In the genomic region with DNA sequence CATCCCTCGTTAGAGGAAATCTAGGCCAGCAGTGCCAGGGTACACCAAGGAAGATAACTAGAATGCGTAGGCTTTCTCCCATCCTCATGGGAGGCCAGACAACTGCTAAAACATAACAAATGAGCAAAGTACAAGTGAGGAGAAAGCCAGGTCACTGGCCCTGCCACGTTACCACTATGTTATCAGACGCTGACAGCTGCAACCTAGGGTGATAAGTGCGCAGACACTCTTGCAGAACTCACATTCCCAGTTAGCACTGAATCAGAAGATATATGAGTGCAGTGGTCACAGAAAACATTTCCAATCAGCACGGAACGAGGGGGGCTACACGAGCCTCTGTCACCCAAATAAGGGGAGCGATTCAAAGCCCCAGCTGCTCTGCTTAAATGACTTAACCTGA, we compare ENCODE assay signal across 9 mouse cellular contexts. TPM values are rescaled to one million over a fixed set of nuclear protein-coding genes. Genes with fewer than 3 reads are reported as not detected.
DNase-seq lines count a peak whose midpoint lies in the region; ATAC-seq and TF ChIP-seq lines count a peak whose summit lies in the region.
"Had no signal": no experiment of that assay in that cellular context is flagged by ENCODE, and none has a peak within 500 bp of the region (broad histone marks: within the 10 kb centered on the region; RNA-seq: fewer than 3 reads in every experiment).

No protein-coding gene starts in this region.

- no peak for TF ChIP-seq CTCF in lung, embryonic 14.5 days (IDR thresholded peaks at IDR 0.05; ENCODE audit: low read depth)
- TF ChIP-seq CTCF in lung, adult 2 months (IDR thresholded peaks at IDR 0.05; ENCODE audit: insufficient read depth, low read length) = no peak
- TF ChIP-seq CTCF in liver, adult 2 months (IDR thresholded peaks at IDR 0.05; ENCODE audit: low read depth, low read length) = no peak

- H3K9me3 ChIP-seq in lung, embryonic 14.5 days (ENCODE audit: low read depth, low read length) = no peaks in the 10 kb centered on the region
- H3K9me3 ChIP-seq in embryonic facial prominence, embryonic 14.5 days (ENCODE audit: control insufficient read depth, low read length) = no peaks in the 10 kb centered on the region

- H3K27ac ChIP-seq in lung, embryonic 14.5 days (ENCODE audit: low read depth) = no peak overlapping the region
- H3K27ac ChIP-seq in embryonic facial prominence, embryonic 14.5 days (replicated peaks; ENCODE audit: low read depth, low read length) = no peak overlapping the region
- H3K27ac ChIP-seq in liver, adult 2 months (replicated peaks; ENCODE audit: insufficient read depth, low read depth, low read length) = peak overlapping the region; percentile 89

- H3K4me3 ChIP-seq in lung, embryonic 14.5 days (ENCODE audit: low read depth, low read length) = peak overlapping the region; percentile 98
- H3K4me3 ChIP-seq in lung, adult 2 months (replicated peaks; ENCODE audit: extremely low read depth, low read depth, low read length) = no peak overlapping the region
- H3K4me3 ChIP-seq in embryonic facial prominence, embryonic 14.5 days (ENCODE audit: low read depth, low read length) = peak overlapping the region; percentile 98; the same call in 1 of the 2 replicates
- H3K4me3 ChIP-seq in liver, adult 2 months (ENCODE audit: insufficient read depth, low read depth, low read length) = no peak overlapping the region

- WGBS in lung, embryonic 14.5 days = 62% methylated on average over 9 of the region's 9 CpGs
- 72% methylated on average over 9 of the region's 9 CpGs for WGBS in lung, adult 2 months
- WGBS in embryonic facial prominence, embryonic 14.5 days = 84% methylated on average over 9 of the region's 9 CpGs
- 36% methylated on average over 9 of the region's 9 CpGs for WGBS in liver, adult 2 months

- peaks cover 42% of the 10 kb centered on the region for H3K36me3 ChIP-seq in lung, embryonic 14.5 days (ENCODE audit: insufficient read depth)
- H3K36me3 ChIP-seq in embryonic facial prominence, embryonic 14.5 days (ENCODE audit: control insufficient read depth, insufficient read depth, low read length) = peaks cover 36% of the 10 kb centered on the region
- peaks cover 25% of the 10 kb centered on the region for H3K36me3 ChIP-seq in liver, adult 2 months (ENCODE audit: control insufficient read depth, insufficient read depth, low read length)

- H3K4me2 ChIP-seq in lung, embryonic 14.5 days = peak overlapping the region; percentile 80
- H3K4me2 ChIP-seq in embryonic facial prominence, embryonic 14.5 days (ENCODE audit: low read depth, low read length) = peak overlapping the region; percentile 88; the same call in 1 of the 2 replicates

- no peaks in the 10 kb centered on the region for H3K27me3 ChIP-seq in lung, embryonic 14.5 days (ENCODE audit: insufficient read depth, low read length)
- H3K27me3 ChIP-seq in embryonic facial prominence, embryonic 14.5 days (replicated peaks; ENCODE audit: control insufficient read depth, insufficient read depth, low read length) = no peaks in the 10 kb centered on the region
- H3K27me3 ChIP-seq in liver, adult 2 months (ENCODE audit: control insufficient read depth, insufficient read depth, low read length) = no peaks in the 10 kb centered on the region

- no peak for DNase-seq in lung, embryonic 14.5 days
- no peak for DNase-seq in lung, adult 2 months
- DNase-seq in embryonic facial prominence, embryonic 14.5 days (ENCODE audit: low spot score) = no peak
- DNase-seq in liver, adult 2 months (ENCODE audit: extremely low read depth, low read depth, low spot score) = peak; percentile 67
- DNase-seq in spleen, postnatal 36 days (ENCODE audit: low spot score in 2 of 2) = peak; percentile 50 to 66
- no peak for DNase-seq in layer of hippocampus, adult 11-12 months (ENCODE audit: low spot score)
- DNase-seq in B cell, adult 2 months = no peak
- no peak for DNase-seq in cerebellum, adult 11-12 months

- peaks cover 5% of the 10 kb centered on the region; the same call in 1 of the 2 replicates for H3K79me2 ChIP-seq in liver, adult 2 months (ENCODE audit: control insufficient read depth, insufficient read depth, low read length)

- ATAC-seq in lung, embryonic 14.5 days (ENCODE audit: insufficient read depth) = no peak
- ATAC-seq in embryonic facial prominence, embryonic 14.5 days (ENCODE audit: low read depth) = no peak

- no peaks in the 10 kb centered on the region for H3K4me1 ChIP-seq in lung, embryonic 14.5 days (ENCODE audit: insufficient read depth)
- H3K4me1 ChIP-seq in lung, adult 2 months (ENCODE audit: control insufficient read depth, insufficient read depth, low read length) = peaks cover 7% of the 10 kb centered on the region; the same call in 1 of the 2 replicates
- peaks cover 3% of the 10 kb centered on the region; the same call in 1 of the 2 replicates for H3K4me1 ChIP-seq in embryonic facial prominence, embryonic 14.5 days (ENCODE audit: control insufficient read depth, insufficient read depth, low read length)
- peaks cover 7% of the 10 kb centered on the region for H3K4me1 ChIP-seq in liver, adult 2 months (ENCODE audit: control insufficient read depth, insufficient read depth, low read length)

- no peak for TF ChIP-seq POLR2A in lung, adult 2 months (IDR thresholded peaks at IDR 0.05; ENCODE audit: borderline replicate concordance, extremely low read depth, low read depth, low read length)
- TF ChIP-seq POLR2A in liver, adult 2 months (IDR thresholded peaks at IDR 0.05; ENCODE audit: extremely low read depth, insufficient read depth, low read length) = no peak

- 0 out of 2 replicates have a peak overlapping the region, but pooled peaks have one; percentile 87 for H3K9ac ChIP-seq in lung, embryonic 14.5 days
- H3K9ac ChIP-seq in embryonic facial prominence, embryonic 14.5 days (ENCODE audit: low read depth, low read length) = peak overlapping the region; percentile 93
- no peak overlapping the region for H3K9ac ChIP-seq in liver, adult 2 months (ENCODE audit: low read depth, low read length)

RNA-seq across cellular contexts. Expression of a gene that starts 1.4 kb away (rescaled TPM):
- 36.1 and 38.9 TPM in 2 replicates for polyA plus RNA-seq in lung, embryonic 14.5 days (2014; fragmentation: Nextera tagmentation; extraction: Ambion mirVana)
- polyA plus RNA-seq in lung, adult 2 months (2012; rRNA removed) = 17.6 TPM in 2 replicates
- polyA plus RNA-seq in embryonic facial prominence, embryonic 14.5 days (2014; fragmentation: Nextera tagmentation; extraction: Ambion mirVana) = 34.8 and 37.5 TPM in 2 replicates
- total RNA-seq in liver, adult 2 months (2014; rRNA removed) = 47.7 and 63.6 TPM in 2 replicates
- 26.4 and 34.9 TPM in 2 replicates for polyA plus RNA-seq in liver, adult 2 months (2012; rRNA removed)

RNA-seq across cellular contexts. Expression of a gene that starts 12.2 kb away (rescaled TPM):
- polyA plus RNA-seq in lung, embryonic 14.5 days (2014; fragmentation: Nextera tagmentation; extraction: Ambion mirVana) = 24.9 and 25.3 TPM in 2 replicates
- 25.7 and 27.2 TPM in 2 replicates for polyA plus RNA-seq in lung, adult 2 months (2012; rRNA removed)
- 8.4 and 11.2 TPM in 2 replicates for polyA plus RNA-seq in embryonic facial prominence, embryonic 14.5 days (2014; fragmentation: Nextera tagmentation; extraction: Ambion mirVana)
- total RNA-seq in liver, adult 2 months (2014; rRNA removed) = 275 and 332 TPM in 2 replicates
- 597 and 710 TPM in 2 replicates for polyA plus RNA-seq in liver, adult 2 months (2012; rRNA removed)
- total RNA-seq: left cerebral cortex, postnatal 25 days had no signal

RNA-seq across cellular contexts. Expression of a gene that starts 18.9 kb away (rescaled TPM):
- 0.22 and 0.32 TPM in 2 replicates for polyA plus RNA-seq in lung, embryonic 14.5 days (2014; fragmentation: Nextera tagmentation; extraction: Ambion mirVana)
- 0.06 and 0.76 TPM in 2 replicates for polyA plus RNA-seq in lung, adult 2 months (2012; rRNA removed)
- polyA plus RNA-seq in embryonic facial prominence, embryonic 14.5 days (2014; fragmentation: Nextera tagmentation; extraction: Ambion mirVana) = 0.48 and 1.1 TPM in 2 replicates
- not detected in 2 replicates for total RNA-seq in liver, adult 2 months (2014; rRNA removed)
- not detected in 2 replicates for polyA plus RNA-seq in liver, adult 2 months (2012; rRNA removed)
- total RNA-seq: left cerebral cortex, postnatal 25 days had no signal

RNA-seq across cellular contexts. Expression of a gene that starts 42.8 kb away (rescaled TPM):
- 64.6 and 67.6 TPM in 2 replicates for polyA plus RNA-seq in lung, embryonic 14.5 days (2014; fragmentation: Nextera tagmentation; extraction: Ambion mirVana)
- 0.76 and 1.4 TPM in 2 replicates for polyA plus RNA-seq in lung, adult 2 months (2012; rRNA removed)
- polyA plus RNA-seq in embryonic facial prominence, embryonic 14.5 days (2014; fragmentation: Nextera tagmentation; extraction: Ambion mirVana) = 32.6 and 39.5 TPM in 2 replicates
- total RNA-seq in liver, adult 2 months (2014; rRNA removed) = 0.65 and 1.5 TPM in 2 replicates
- polyA plus RNA-seq in liver, adult 2 months (2012; rRNA removed) = 0.37 and 0.51 TPM in 2 replicates

RNA-seq across cellular contexts. Expression of a gene that starts 53.0 kb away (rescaled TPM):
- 49.6 and 50.5 TPM in 2 replicates for polyA plus RNA-seq in lung, embryonic 14.5 days (2014; fragmentation: Nextera tagmentation; extraction: Ambion mirVana)
- 29.8 and 36.1 TPM in 2 replicates for polyA plus RNA-seq in lung, adult 2 months (2012; rRNA removed)
- 41.0 and 43.0 TPM in 2 replicates for polyA plus RNA-seq in embryonic facial prominence, embryonic 14.5 days (2014; fragmentation: Nextera tagmentation; extraction: Ambion mirVana)
- 15.9 and 20.5 TPM in 2 replicates for total RNA-seq in liver, adult 2 months (2014; rRNA removed)
- polyA plus RNA-seq in liver, adult 2 months (2012; rRNA removed) = 27.2 and 28.8 TPM in 2 replicates

Comparison
In these comparisons a context has a peak if more than half of its experiments do, and no peak if none do; other contexts are left out.
1. H3K4me3 ChIP-seq: peak in lung, embryonic 14.5 days (single experiment) and embryonic facial prominence, embryonic 14.5 days (single experiment); none in lung, adult 2 months (single experiment) and liver, adult 2 months (single experiment).
2. DNase-seq: peak in liver, adult 2 months (single experiment) and spleen, postnatal 36 days (2 of 2); none in lung, embryonic 14.5 days (single experiment), lung, adult 2 months (single experiment), embryonic facial prominence, embryonic 14.5 days (single experiment), layer of hippocampus, adult 11-12 months (single experiment), B cell, adult 2 months (0 of 2) and cerebellum, adult 11-12 months (single experiment).
3. RNA of a gene that starts 12.2 kb away (polyA plus RNA-seq): 597 to 710 TPM in liver, adult 2 months; 25.7 to 27.2 TPM in lung, adult 2 months, 24.9 to 25.3 TPM in lung, embryonic 14.5 days and 8.4 to 11.2 TPM in embryonic facial prominence, embryonic 14.5 days; every median in the first group is over 10 times any median in the second.